Mouse (Mus musculus): Measurements from ENCODE around the gene Cldn10. TPM values are rescaled to one million over a fixed set of nuclear protein-coding genes. Genes with fewer than 3 reads are reported as not detected.

The Cldn10 gene
- polyA plus RNA-seq, 1 experiment from 2014 or later: 8.4 TPM

DNA sequence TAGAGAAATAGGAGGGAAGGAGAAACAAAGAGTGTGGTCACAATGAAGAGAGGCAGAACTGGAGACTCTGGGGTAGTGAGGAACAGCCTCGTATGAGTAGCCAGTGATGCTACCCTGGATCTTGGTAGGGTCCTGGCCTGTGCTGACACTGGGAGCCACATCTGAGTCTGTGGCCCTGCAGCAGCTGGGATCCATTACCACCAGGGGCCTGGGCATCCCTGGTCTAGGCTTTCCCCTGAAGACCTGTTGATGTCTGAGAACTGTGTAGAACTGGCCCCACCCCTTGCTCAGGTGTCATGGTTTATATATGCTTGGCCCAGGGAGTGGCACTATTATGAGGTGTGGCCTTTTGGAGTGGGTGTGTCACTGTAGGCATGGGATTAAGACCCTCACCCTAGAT is 12.2 kb upstream of the Cldn10 start:
- H3K9ac ChIP-seq (ENCODE audit: low read length): no peak overlapping the region
- no peaks in the 10 kb centered on the region for H3K36me3 ChIP-seq (ENCODE audit: control insufficient read depth, insufficient read depth, low read length)
- no peak for ATAC-seq (ENCODE audit: low FRiP score, low TSS enrichment)
- H3K4me2 ChIP-seq (replicated peaks; ENCODE audit: low read depth): no peak overlapping the region
- no peaks in the 10 kb centered on the region for H3K9me3 ChIP-seq (ENCODE audit: control insufficient read depth, low read length)
- H3K4me3 ChIP-seq (ENCODE audit: low read depth, low read length): no peak overlapping the region
- 100% methylated on average over 1 of the region's 1 CpGs for WGBS
- no peak for DNase-seq (ENCODE audit: low spot score)
- no peaks in the 10 kb centered on the region for H3K4me1 ChIP-seq (replicated peaks; ENCODE audit: control insufficient read depth, insufficient read depth)
- no peak for TF ChIP-seq EP300 (optimal IDR thresholded peaks at IDR 0.05)
- TF ChIP-seq CTCF (IDR thresholded peaks at IDR 0.05; ENCODE audit: low read depth): no peak
- no peak overlapping the region for H3K27ac ChIP-seq (replicated peaks)
- H3K27me3 ChIP-seq (ENCODE audit: control insufficient read depth, insufficient read depth, low read length): no peaks in the 10 kb centered on the region

DNA sequence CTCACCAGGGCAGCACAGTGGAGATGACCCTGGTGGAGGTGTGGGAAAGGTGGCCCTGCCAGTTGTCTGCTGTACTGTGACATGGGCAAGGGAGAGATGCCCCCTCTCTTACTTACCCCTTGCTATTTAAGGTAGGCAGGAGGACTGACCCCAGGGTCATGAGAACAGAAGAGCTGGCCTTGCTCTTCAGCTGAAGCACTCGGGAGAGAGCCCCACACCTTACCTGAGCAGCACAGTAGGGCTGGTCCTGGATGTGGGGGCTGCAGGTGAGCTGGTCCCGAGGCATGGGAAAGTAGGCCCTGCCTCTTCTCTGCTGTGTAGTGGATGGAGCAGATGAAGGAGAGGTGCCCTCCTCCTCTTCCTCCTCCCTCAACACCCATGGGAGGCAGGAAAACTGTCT is 11.3 kb upstream of the Cldn10 start:
- TF ChIP-seq CTCF (IDR thresholded peaks at IDR 0.05; ENCODE audit: low read depth): no peak
- TF ChIP-seq EP300 (optimal IDR thresholded peaks at IDR 0.05): no peak
- no peaks in the 10 kb centered on the region for H3K27me3 ChIP-seq (ENCODE audit: control insufficient read depth, insufficient read depth, low read length)
- no peak overlapping the region for H3K27ac ChIP-seq (replicated peaks)
- 89% methylated on average over 2 of the region's 2 CpGs for WGBS
- no peak overlapping the region for H3K9ac ChIP-seq (ENCODE audit: low read length)
- H3K4me3 ChIP-seq (ENCODE audit: low read depth, low read length): no peak overlapping the region
- H3K36me3 ChIP-seq (ENCODE audit: control insufficient read depth, insufficient read depth, low read length): no peaks in the 10 kb centered on the region
- DNase-seq (ENCODE audit: low spot score) (no peak), ATAC-seq (ENCODE audit: low FRiP score, low TSS enrichment) (peak; percentile 32; the same call in 1 of the 2 replicates)
- no peak overlapping the region for H3K4me2 ChIP-seq (replicated peaks; ENCODE audit: low read depth)
- H3K4me1 ChIP-seq (replicated peaks; ENCODE audit: control insufficient read depth, insufficient read depth): no peaks in the 10 kb centered on the region
- no peaks in the 10 kb centered on the region for H3K9me3 ChIP-seq (ENCODE audit: control insufficient read depth, low read length)

DNA sequence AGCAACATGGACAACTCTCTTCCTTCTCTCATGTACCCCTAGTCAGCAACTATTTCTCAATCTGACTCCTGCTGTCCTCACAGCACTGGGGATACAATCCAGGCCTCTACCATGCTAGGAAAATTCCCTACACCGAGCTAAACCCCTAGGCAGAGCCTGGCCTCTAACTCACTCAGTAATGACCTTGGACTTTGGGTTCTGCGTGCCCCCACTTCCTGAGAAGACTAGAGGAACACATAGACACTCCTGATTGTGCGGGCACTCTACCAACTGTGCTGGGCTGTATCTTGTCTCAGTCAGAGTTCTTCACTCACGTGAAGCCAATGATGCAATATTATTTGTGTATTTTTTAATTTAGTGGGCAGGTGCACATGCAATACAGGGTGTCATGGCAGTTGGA is 10.2 kb upstream of the Cldn10 start:
- DNase-seq (ENCODE audit: low spot score) (no peak), ATAC-seq (ENCODE audit: low FRiP score, low TSS enrichment) (no peak)
- TF ChIP-seq CTCF (IDR thresholded peaks at IDR 0.05; ENCODE audit: low read depth) (no peak), EP300 (optimal IDR thresholded peaks at IDR 0.05) (no peak)
- H3K36me3 ChIP-seq (ENCODE audit: control insufficient read depth, insufficient read depth, low read length): no peaks in the 10 kb centered on the region
- H3K4me1 ChIP-seq (replicated peaks; ENCODE audit: control insufficient read depth, insufficient read depth): no peaks in the 10 kb centered on the region
- H3K27me3 ChIP-seq (ENCODE audit: control insufficient read depth, insufficient read depth, low read length): no peaks in the 10 kb centered on the region
- no peak overlapping the region for H3K27ac ChIP-seq (replicated peaks)
- no peak overlapping the region for H3K9ac ChIP-seq (ENCODE audit: low read length)
- no peak overlapping the region for H3K4me3 ChIP-seq (ENCODE audit: low read depth, low read length)
- H3K9me3 ChIP-seq (ENCODE audit: control insufficient read depth, low read length): no peaks in the 10 kb centered on the region
- 85% methylated on average over 4 of the region's 4 CpGs for WGBS
- H3K4me2 ChIP-seq (replicated peaks; ENCODE audit: low read depth): no peak overlapping the region

DNA sequence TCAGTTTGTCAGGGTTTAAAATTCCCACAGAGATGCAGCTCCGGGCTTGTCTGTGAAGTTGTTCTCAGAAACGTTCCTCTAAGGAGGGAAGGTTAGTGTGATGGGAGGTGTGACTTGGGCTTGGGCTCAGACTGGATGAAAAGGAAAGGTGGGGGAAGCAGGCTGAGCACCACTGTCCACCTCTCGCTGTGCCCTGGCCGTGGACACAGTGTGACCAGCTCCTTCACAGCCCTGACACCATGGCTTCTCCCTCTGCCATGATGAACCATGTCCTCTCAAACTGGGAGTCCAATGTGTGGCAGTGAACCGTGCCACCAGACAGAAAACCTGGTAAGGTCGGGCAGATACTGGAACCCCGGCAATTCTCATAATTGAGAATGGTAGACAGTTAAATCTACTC is 6.1 kb upstream of the Cldn10 start:
- Histone ChIP-seq H3K4me2 (replicated peaks; ENCODE audit: low read depth) (no peak overlapping the region), H3K4me3 (ENCODE audit: low read depth, low read length) (no peak overlapping the region), H3K36me3 (ENCODE audit: control insufficient read depth, insufficient read depth, low read length) (no peaks in the 10 kb centered on the region), H3K27me3 (ENCODE audit: control insufficient read depth, insufficient read depth, low read length) (no peaks in the 10 kb centered on the region), H3K9me3 (ENCODE audit: control insufficient read depth, low read length) (no peaks in the 10 kb centered on the region), H3K4me1 (replicated peaks; ENCODE audit: control insufficient read depth, insufficient read depth) (no peaks in the 10 kb centered on the region), H3K27ac (replicated peaks) (no peak overlapping the region), H3K9ac (ENCODE audit: low read length) (no peak overlapping the region)
- DNase-seq (ENCODE audit: low spot score) (no peak), ATAC-seq (ENCODE audit: low FRiP score, low TSS enrichment) (no peak)
- TF ChIP-seq EP300 (optimal IDR thresholded peaks at IDR 0.05): no peak
- no peak for TF ChIP-seq CTCF (IDR thresholded peaks at IDR 0.05; ENCODE audit: low read depth)
- whole genome bisulfite sequencing: 83% methylated on average over 7 of the region's 7 CpGs

DNA sequence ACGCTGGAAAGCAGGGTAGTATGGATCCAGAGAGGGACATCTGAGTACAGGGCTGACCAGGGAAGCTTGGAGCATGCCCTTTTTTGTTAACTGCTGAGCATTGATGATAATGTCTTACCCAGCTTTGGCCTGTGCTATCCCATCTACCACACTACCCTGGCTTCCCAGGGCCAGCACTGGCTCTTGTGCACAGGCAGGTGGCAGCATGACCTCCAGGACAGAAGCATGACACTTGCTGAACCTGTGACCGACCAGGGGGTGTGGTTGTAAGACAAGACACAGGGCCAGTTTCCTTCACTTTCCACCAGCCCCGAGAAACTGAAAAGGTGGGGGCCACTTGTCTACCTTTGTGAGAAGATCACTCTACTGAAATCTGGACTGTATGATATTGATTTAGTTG is 5.5 kb upstream of the Cldn10 start:
- H3K27me3 ChIP-seq (ENCODE audit: control insufficient read depth, insufficient read depth, low read length): no peaks in the 10 kb centered on the region
- ATAC-seq (ENCODE audit: low FRiP score, low TSS enrichment): no peak
- WGBS: 40% methylated on average over 3 of the region's 3 CpGs

DNA sequence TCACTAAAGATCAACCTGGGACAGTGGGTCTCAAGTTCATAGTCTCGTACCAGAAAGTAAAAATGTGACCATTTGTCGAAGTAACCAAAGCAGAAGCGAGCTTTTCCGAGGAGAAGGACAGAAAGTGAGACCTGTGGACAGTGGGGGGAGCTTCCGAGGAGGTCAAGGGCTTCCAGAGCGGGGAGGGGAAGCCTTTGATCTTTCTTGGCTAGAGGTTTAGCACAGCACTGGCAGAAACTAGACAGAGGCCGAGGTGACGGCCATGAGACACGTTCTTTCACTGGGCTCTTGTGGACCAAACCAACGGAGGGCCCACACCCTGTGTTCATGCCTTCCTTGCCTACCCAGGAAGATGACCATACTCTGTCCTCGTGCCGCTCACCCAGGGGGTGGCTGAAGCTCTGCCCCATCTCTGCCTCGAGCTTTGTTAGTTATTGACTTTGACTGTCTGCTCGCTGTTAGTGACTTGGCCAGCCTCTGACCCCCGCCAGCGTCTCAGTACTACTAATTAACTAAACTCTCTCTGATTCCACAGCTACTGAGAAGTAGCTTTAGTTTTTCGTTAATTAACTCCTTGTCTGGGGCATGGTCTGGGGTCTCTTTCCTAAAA is 4.3 kb upstream of the Cldn10 start:
- Histone ChIP-seq H3K9me3 (ENCODE audit: control insufficient read depth, low read length) (no peaks in the 10 kb centered on the region), H3K4me1 (replicated peaks; ENCODE audit: control insufficient read depth, insufficient read depth) (no peaks in the 10 kb centered on the region), H3K4me3 (ENCODE audit: low read depth, low read length) (no peak overlapping the region), H3K27me3 (ENCODE audit: control insufficient read depth, insufficient read depth, low read length) (no peaks in the 10 kb centered on the region), H3K36me3 (ENCODE audit: control insufficient read depth, insufficient read depth, low read length) (no peaks in the 10 kb centered on the region), H3K27ac (replicated peaks) (no peak overlapping the region), H3K9ac (ENCODE audit: low read length) (no peak overlapping the region), H3K4me2 (replicated peaks; ENCODE audit: low read depth) (no peak overlapping the region)
- DNase-seq (ENCODE audit: low spot score): no peak
- 75% methylated on average over 17 of the region's 17 CpGs for WGBS
- TF ChIP-seq CTCF (IDR thresholded peaks at IDR 0.05; ENCODE audit: low read depth) (no peak), EP300 (optimal IDR thresholded peaks at IDR 0.05) (no peak)
- ATAC-seq (ENCODE audit: low FRiP score, low TSS enrichment): no peak

More for the DNA sequence above, 5.5 kb upstream of the Cldn10 start:
- TF ChIP-seq CTCF (IDR thresholded peaks at IDR 0.05; ENCODE audit: low read depth): peak; percentile 34
- no peak for TF ChIP-seq EP300 (optimal IDR thresholded peaks at IDR 0.05)
- Histone ChIP-seq H3K4me2 (replicated peaks; ENCODE audit: low read depth) (no peak overlapping the region), H3K36me3 (ENCODE audit: control insufficient read depth, insufficient read depth, low read length) (no peaks in the 10 kb centered on the region), H3K4me1 (replicated peaks; ENCODE audit: control insufficient read depth, insufficient read depth) (no peaks in the 10 kb centered on the region), H3K9ac (ENCODE audit: low read length) (no peak overlapping the region), H3K4me3 (ENCODE audit: low read depth, low read length) (no peak overlapping the region), H3K27ac (replicated peaks) (no peak overlapping the region), H3K9me3 (ENCODE audit: control insufficient read depth, low read length) (no peaks in the 10 kb centered on the region)
- peak; percentile 12 for DNase-seq (ENCODE audit: low spot score)

Measured in stomach, postnatal 0 days (tissue).